Mouse (Mus musculus): ENCODE results near the gene Lbx2. TPM values are rescaled to one million over a fixed set of nuclear protein-coding genes. Genes with fewer than 3 reads are reported as not detected.

Gene Lbx2
- polyA plus RNA-seq, 1 experiment from 2014 or later, result 0.73 TPM

- Histone ChIP-seq H3K4me2 (peak overlapping the region; percentile 95), H3K9ac (ENCODE audit: low read depth, low read length) (peak overlapping the region; percentile 94), H3K27ac (ENCODE audit: low read depth, low read length) (peak overlapping the region; percentile 87), H3K4me1 (replicated peaks; ENCODE audit: control insufficient read depth, insufficient read depth, low read length) (peaks cover 19% of the 10 kb centered on the region), H3K36me3 (ENCODE audit: control insufficient read depth, insufficient read depth, low read length) (peaks cover 22% of the 10 kb centered on the region), H3K9me3 (ENCODE audit: control insufficient read depth, low read length) (no peaks in the 10 kb centered on the region), H3K4me3 (ENCODE audit: low read depth, low read length) (peak overlapping the region; percentile 79), H3K27me3 (replicated peaks; ENCODE audit: control insufficient read depth, insufficient read depth, low read length) (no peaks in the 10 kb centered on the region)
- WGBS, result 2% methylated on average over 26 of the region's 26 CpGs
- 0 out of 2 replicates have a peak, but pooled peaks have one; percentile 6 for ATAC-seq (replicated peaks; ENCODE audit: low FRiP score)
- DNase-seq (ENCODE audit: low spot score), result peak; percentile 58
Observed at GRCm38 (mm10) chr6:83053136-83053960, 32.8 kb upstream of the Lbx2 start.

GRCm38 (mm10) chr6:83054074-83054851 lies 31.9 kb upstream of the Lbx2 start, which contains the start of gene Aup1:
Gene Aup1 (plus strand): TSS chr6:83054521.
- WGBS, result under 1% methylated on average over 64 of the region's 64 CpGs
- DNase-seq (ENCODE audit: low spot score) (peak; percentile 97), ATAC-seq (replicated peaks; ENCODE audit: low FRiP score) (peak; percentile 93)
- Histone ChIP-seq H3K4me3 (ENCODE audit: low read depth, low read length) (peak within 1 kb of the TSS; percentile 79), H3K4me2 (peak within 1 kb of the TSS; percentile 95), H3K9me3 (ENCODE audit: control insufficient read depth, low read length) (no peaks in the 10 kb centered on the region), H3K4me1 (replicated peaks; ENCODE audit: control insufficient read depth, insufficient read depth, low read length) (peaks cover 20% of the 10 kb centered on the region), H3K36me3 (ENCODE audit: control insufficient read depth, insufficient read depth, low read length) (peaks cover 22% of the 10 kb centered on the region), H3K27ac (ENCODE audit: low read depth, low read length) (peak within 1 kb of the TSS; percentile 87), H3K9ac (ENCODE audit: low read depth, low read length) (peak within 1 kb of the TSS; percentile 94), H3K27me3 (replicated peaks; ENCODE audit: control insufficient read depth, insufficient read depth, low read length) (no peaks in the 10 kb centered on the region)

GRCm38 (mm10) chr6:83054871-83055431 lies 31.2 kb upstream of the Lbx2 start, which contains the start of gene Htra2:
Gene Htra2 (minus strand): TSS chr6:83055273.
- H3K4me1 ChIP-seq (replicated peaks; ENCODE audit: control insufficient read depth, insufficient read depth, low read length), result peaks cover 21% of the 10 kb centered on the region
- peak within 1 kb of the TSS; percentile 87 for H3K27ac ChIP-seq (ENCODE audit: low read depth, low read length)
- ATAC-seq (replicated peaks; ENCODE audit: low FRiP score) (peak; percentile 17), DNase-seq (ENCODE audit: low spot score) (no peak)
- under 1% methylated on average over 50 of the region's 50 CpGs for WGBS
- peak within 1 kb of the TSS; percentile 79 for H3K4me3 ChIP-seq (ENCODE audit: low read depth, low read length)
- no peaks in the 10 kb centered on the region for H3K27me3 ChIP-seq (replicated peaks; ENCODE audit: control insufficient read depth, insufficient read depth, low read length)
- H3K36me3 ChIP-seq (ENCODE audit: control insufficient read depth, insufficient read depth, low read length), result peaks cover 22% of the 10 kb centered on the region
- H3K9me3 ChIP-seq (ENCODE audit: control insufficient read depth, low read length), result no peaks in the 10 kb centered on the region
- H3K4me2 ChIP-seq, result peak within 1 kb of the TSS; percentile 95
- H3K9ac ChIP-seq (ENCODE audit: low read depth, low read length), result peak within 1 kb of the TSS; percentile 94

GRCm38 (mm10) chr6:83057790-83058189 lies 28.4 kb upstream of the Lbx2 start, which contains the start of gene Dqx1:
Gene Dqx1 (plus strand): TSS chr6:83057844.
- Histone ChIP-seq H3K36me3 (ENCODE audit: control insufficient read depth, insufficient read depth, low read length) (peaks cover 15% of the 10 kb centered on the region), H3K27me3 (replicated peaks; ENCODE audit: control insufficient read depth, insufficient read depth, low read length) (peaks cover 20% of the 10 kb centered on the region), H3K4me2 (peak within 1 kb of the TSS; percentile 54), H3K27ac (ENCODE audit: low read depth, low read length) (no peak within 1 kb of the TSS; the same call in 1 of the 2 replicates), H3K4me1 (replicated peaks; ENCODE audit: control insufficient read depth, insufficient read depth, low read length) (peaks cover 17% of the 10 kb centered on the region), H3K4me3 (ENCODE audit: low read depth, low read length) (peak within 1 kb of the TSS; percentile 33), H3K9ac (ENCODE audit: low read depth, low read length) (peak within 1 kb of the TSS; percentile 26; the same call in 1 of the 2 replicates), H3K9me3 (ENCODE audit: control insufficient read depth, low read length) (no peaks in the 10 kb centered on the region)
- ATAC-seq (replicated peaks; ENCODE audit: low FRiP score), result no peak
- no peak for DNase-seq (ENCODE audit: low spot score)
- 64% methylated on average over 3 of the region's 3 CpGs for WGBS

- H3K4me3 ChIP-seq (ENCODE audit: low read depth, low read length), result peak overlapping the region; percentile 33; the same call in 1 of the 2 replicates
- WGBS, result 91% methylated on average over 2 of the region's 2 CpGs
- H3K27ac ChIP-seq (ENCODE audit: low read depth, low read length), result no peak overlapping the region
- H3K36me3 ChIP-seq (ENCODE audit: control insufficient read depth, insufficient read depth, low read length), result peaks cover 15% of the 10 kb centered on the region
- H3K4me1 ChIP-seq (replicated peaks; ENCODE audit: control insufficient read depth, insufficient read depth, low read length), result peaks cover 13% of the 10 kb centered on the region
- DNase-seq (ENCODE audit: low spot score) (no peak), ATAC-seq (replicated peaks; ENCODE audit: low FRiP score) (no peak)
- H3K9ac ChIP-seq (ENCODE audit: low read depth, low read length), result no peak overlapping the region
- peak overlapping the region; percentile 54 for H3K4me2 ChIP-seq
- H3K27me3 ChIP-seq (replicated peaks; ENCODE audit: control insufficient read depth, insufficient read depth, low read length), result peaks cover 30% of the 10 kb centered on the region
- H3K9me3 ChIP-seq (ENCODE audit: control insufficient read depth, low read length), result no peaks in the 10 kb centered on the region
Observed at GRCm38 (mm10) chr6:83058725-83059124, 27.4 kb upstream of the Lbx2 start.

- 38% methylated on average over 8 of the region's 8 CpGs for WGBS
- Histone ChIP-seq H3K4me3 (ENCODE audit: low read depth, low read length) (no peak overlapping the region), H3K4me1 (replicated peaks; ENCODE audit: control insufficient read depth, insufficient read depth, low read length) (peaks cover 15% of the 10 kb centered on the region), H3K27ac (ENCODE audit: low read depth, low read length) (no peak overlapping the region), H3K9ac (ENCODE audit: low read depth, low read length) (no peak overlapping the region), H3K27me3 (replicated peaks; ENCODE audit: control insufficient read depth, insufficient read depth, low read length) (peaks cover 100% of the 10 kb centered on the region), H3K9me3 (ENCODE audit: control insufficient read depth, low read length) (no peaks in the 10 kb centered on the region), H3K4me2 (no peak overlapping the region), H3K36me3 (ENCODE audit: control insufficient read depth, insufficient read depth, low read length) (no peaks in the 10 kb centered on the region)
- ATAC-seq (replicated peaks; ENCODE audit: low FRiP score) (no peak), DNase-seq (ENCODE audit: low spot score) (no peak)
Observed at GRCm38 (mm10) chr6:83065995-83066394, 20.2 kb upstream of the Lbx2 start.

GRCm38 (mm10) chr6:83066441-83066840 lies 19.7 kb upstream of the Lbx2 start:
- no peak overlapping the region for H3K9ac ChIP-seq (ENCODE audit: low read depth, low read length)
- H3K4me3 ChIP-seq (ENCODE audit: low read depth, low read length), result no peak overlapping the region
- no peak overlapping the region for H3K27ac ChIP-seq (ENCODE audit: low read depth, low read length)
- ATAC-seq (replicated peaks; ENCODE audit: low FRiP score) (no peak), DNase-seq (ENCODE audit: low spot score) (no peak)
- H3K4me1 ChIP-seq (replicated peaks; ENCODE audit: control insufficient read depth, insufficient read depth, low read length), result peaks cover 19% of the 10 kb centered on the region
- peaks cover 100% of the 10 kb centered on the region for H3K27me3 ChIP-seq (replicated peaks; ENCODE audit: control insufficient read depth, insufficient read depth, low read length)
- no peaks in the 10 kb centered on the region for H3K36me3 ChIP-seq (ENCODE audit: control insufficient read depth, insufficient read depth, low read length)
- no peak overlapping the region for H3K4me2 ChIP-seq
- H3K9me3 ChIP-seq (ENCODE audit: control insufficient read depth, low read length), result no peaks in the 10 kb centered on the region
- WGBS, result 33% methylated on average over 6 of the region's 6 CpGs

- Histone ChIP-seq H3K4me3 (ENCODE audit: low read depth, low read length) (peak overlapping the region; percentile 36; the same call in 1 of the 2 replicates), H3K36me3 (ENCODE audit: control insufficient read depth, insufficient read depth, low read length) (no peaks in the 10 kb centered on the region), H3K27me3 (replicated peaks; ENCODE audit: control insufficient read depth, insufficient read depth, low read length) (peaks cover 100% of the 10 kb centered on the region), H3K27ac (ENCODE audit: low read depth, low read length) (no peak overlapping the region), H3K9ac (ENCODE audit: low read depth, low read length) (no peak overlapping the region), H3K4me2 (peak overlapping the region; percentile 53), H3K4me1 (replicated peaks; ENCODE audit: control insufficient read depth, insufficient read depth, low read length) (peaks cover 19% of the 10 kb centered on the region), H3K9me3 (ENCODE audit: control insufficient read depth, low read length) (no peaks in the 10 kb centered on the region)
- 8% methylated on average over 8 of the region's 8 CpGs for WGBS
- ATAC-seq (replicated peaks; ENCODE audit: low FRiP score), result no peak
- no peak for DNase-seq (ENCODE audit: low spot score)
Observed at GRCm38 (mm10) chr6:83068221-83068620, 17.9 kb upstream of the Lbx2 start.

Measured in liver, embryonic 11.5 days (tissue).